Mouse (Mus musculus) monocyte, adult 2 months (primary cell): ENCODE measurements around the gene Mpdu1.

Experiments
- DNase-seq, 2 experiments: peaks; one replicate each; pipeline ENCODE4 v3.0.0; 2022; ENCODE audit warnings: low spot score in 2 of 2, low read depth in 1 of 2

Mpdu1 gene

DNA sequence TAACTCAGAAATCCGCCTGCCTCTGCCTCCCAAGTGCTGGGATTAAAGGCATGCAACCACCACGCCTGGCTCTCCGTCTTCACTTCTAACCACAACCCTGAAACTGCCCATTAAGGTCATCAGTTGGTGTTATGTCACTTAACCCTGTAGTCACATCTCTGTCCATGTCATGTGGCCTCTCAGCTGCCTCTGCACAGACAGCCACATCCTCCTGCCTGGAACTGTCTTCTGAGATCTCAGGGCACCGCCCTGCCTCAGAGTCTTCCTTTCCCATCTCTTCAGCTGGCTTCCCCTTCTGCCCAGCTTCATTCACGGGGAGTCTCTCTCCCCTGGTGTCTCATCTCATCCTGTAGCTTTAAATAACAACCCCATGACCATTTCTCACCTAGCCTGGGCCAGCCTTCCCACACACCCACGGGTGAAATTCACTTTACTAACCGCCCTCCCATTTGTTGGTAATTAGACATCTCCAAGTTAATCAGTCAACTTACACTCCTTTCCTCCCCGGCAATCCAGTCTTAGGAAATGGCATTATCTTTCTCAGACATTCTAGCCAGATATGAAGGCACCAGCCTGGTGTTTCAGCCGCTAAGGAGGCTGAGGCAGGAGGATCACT is 29.9 kb upstream of the Mpdu1 start:
- peak; percentile 65 to 71 for DNase-seq

DNA sequence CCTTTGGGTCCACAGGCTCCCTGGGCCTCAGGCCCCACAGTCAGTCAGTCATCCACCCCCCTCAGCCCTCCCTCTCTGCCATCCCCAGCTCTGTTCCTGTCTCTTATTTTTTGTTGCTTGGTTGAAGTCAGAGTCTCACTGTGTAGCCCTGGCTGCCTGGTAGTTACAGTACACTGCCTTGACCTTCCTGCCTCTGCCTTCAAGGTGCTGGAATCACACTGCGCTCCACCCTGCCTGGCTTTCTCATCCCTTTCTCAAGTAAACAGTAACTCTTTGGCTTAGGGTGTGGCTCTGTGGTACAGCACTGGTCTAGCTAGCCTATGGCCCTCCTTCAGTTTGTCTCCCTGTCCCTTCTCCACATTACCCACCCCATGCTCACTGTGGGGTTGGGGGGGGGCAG is 27.4 kb upstream of the Mpdu1 start:
- DNase-seq = no peak

DNA sequence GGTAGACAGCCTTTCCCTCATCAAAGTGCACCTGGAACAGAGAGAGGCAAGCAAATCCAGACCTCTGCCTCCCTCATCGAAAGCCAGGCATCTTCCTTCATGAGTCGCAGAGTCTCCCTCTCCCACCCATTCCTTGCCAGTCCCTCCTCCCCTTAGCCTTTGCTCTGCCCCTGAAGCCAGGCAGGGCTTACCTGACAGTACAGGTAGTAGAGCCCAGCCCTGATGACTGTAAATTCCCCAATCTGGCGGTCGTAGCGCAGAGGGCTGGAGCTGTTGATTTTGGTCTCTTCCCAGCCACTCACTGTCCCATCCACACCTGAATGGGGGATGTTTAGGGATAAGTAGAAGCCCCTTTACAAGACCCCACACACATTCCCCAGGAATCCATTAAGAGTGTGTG is 24.6 kb upstream of the Mpdu1 start:
- DNase-seq = no peak

DNA sequence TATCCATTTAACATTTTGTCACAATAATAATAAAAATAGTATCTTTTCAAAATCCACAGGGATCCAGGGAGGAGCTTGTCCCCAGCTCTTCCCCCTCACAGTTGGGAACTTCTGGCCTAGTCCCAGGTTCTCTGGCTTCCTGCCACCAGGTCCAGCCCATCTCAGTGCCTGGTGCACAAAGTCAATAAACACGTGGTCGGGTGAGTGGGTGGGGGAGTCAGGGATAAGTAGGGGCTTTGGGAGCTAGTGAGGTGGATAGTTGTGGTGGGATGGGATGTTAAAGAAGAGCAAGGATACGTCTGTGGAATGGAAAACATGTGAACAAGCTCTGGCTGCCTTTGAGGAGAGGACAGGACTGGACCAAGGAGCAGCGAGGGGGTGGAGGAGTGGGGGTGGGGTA is 23.9 kb upstream of the Mpdu1 start:
- DNase-seq = no peak

DNA sequence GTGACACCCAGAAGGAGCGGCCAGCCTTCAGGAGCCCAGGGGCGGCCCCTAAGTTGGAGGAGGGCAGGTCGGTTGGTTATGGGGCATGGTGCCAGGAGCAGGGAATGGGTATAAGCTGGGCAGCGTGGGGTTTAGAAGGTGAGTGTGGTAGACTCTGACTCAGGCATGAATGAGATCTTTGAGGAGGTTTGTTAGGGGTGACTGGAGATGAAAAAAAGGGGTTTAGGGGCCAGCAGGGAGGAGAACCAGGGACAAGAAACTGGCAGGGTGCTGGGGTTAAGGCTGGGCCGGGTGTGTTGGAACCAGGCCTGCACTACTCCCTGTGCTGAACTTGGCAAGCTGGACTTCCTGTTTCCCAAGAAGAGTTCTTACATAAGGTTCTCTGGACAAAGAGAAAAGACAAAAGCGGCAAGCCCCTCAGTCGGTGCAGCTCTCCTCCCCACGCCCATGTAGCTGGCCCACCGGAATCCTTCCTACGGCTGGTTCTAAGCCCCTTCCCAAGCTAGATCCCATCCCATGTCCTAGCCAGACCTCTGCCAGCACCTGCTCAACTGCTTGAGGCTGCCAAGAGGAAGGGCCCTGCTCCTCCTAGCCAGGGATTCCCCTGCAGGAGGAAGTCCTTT is 23.2 kb upstream of the Mpdu1 start, which contains the start of gene Tnfsf13:
TSS of gene Tnfsf13 (minus strand) at position 259 of the 623 bp plus-strand sequence.
- DNase-seq = peak in 1 of 2 experiments; percentile 55

DNA sequence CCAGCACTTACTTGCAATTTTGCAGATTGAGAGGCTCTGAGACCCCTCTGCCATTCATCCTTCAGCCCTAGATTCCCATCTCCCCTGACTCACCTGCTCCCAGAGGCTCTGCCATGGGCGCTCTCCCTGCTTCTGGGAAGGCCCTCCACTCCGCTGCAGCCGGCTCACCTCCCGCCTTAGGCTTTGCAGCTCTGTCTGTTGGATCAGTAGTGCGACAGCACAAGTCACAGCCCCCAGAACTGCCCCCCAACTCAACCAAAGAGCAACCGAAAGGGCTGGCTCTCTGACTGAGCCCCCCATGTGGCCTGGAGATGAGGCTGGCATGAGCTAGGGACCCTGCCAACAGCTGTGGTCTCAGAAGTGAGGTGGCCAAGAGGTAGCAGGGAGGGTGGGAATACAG is 22.5 kb upstream of the Mpdu1 start:
- no peak for DNase-seq

DNA sequence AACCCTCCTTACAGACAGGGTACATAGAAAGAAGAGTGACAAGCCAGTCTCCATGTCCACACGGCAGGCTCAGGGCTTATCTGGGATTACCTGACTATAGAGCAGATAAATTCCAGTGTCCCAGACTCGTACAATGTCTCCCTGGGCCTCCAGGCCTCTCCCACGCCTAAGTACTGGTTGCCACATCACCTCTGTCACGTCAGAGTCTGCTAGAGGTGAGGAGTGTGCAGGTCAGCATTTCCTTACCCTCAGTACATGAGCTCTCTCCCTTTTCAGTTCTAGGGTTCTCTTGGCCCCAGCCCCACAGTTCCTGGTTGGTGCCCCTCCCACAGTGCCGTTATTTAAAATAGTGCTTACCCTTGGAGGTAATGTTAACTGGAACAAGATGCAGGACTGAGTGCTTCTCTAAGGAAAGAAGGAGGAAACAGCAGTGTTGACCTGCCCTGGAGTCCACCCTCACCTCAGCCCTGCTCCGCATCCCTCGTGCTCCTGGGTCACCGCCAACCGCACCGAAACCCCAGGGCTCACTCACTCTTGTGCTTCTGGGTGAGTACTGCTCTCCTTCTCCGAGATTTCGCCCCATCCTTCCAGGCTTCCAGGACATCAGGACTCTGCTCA is 21.8 kb upstream of the Mpdu1 start:
- DNase-seq = no peak

DNA sequence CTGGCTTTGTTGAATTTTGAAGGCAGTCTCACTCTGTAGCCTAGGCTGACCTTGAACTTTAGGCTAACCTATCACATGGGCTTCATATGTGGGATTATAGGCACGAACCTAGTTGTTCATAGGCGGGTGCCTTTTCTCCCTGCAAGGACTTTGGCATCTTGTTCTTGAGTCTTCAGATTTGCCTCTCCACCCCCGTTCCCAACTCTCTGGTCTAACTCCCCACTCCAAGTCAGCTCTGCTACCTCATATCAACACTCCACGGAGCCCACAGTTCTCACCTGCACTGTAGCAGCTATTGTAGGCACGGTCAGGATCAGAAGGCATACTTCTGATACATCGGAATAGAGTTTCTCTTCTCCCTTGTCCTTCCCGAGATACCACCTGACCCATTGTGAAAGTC is 21.1 kb upstream of the Mpdu1 start:
- DNase-seq = no peak

DNA sequence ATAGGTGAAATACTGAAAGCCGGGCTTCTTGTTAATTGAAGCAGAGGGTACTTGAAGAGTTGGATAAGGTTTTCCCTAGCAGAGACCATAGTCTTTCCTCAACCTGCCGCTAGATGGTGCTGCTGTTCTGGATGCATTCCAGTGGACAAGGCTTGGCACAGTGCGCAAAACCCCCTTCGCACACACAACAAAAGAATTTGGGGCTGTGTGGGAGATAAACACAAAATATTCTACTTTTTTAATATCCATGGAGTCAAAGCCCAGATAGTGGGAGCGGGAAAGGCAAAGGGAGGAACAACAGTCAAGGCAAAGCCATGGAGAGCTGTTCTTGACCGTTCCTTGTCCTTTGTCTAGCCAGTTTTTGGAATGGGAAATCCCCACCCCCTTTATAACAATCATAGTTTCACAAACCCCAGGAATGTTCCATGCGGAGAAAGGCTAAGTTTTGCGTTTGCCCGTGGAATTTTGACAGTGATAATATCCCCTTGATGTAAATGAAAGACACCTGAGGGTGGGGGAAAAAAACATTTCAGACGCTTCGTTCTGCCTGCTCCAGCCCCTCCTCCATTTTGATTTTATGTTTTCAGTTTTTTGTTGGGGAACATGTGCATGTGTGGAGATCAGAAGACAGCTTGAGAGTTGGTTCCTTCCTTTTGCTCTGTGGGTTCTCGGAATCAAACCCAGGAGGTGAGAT is 20.5 kb upstream of the Mpdu1 start:
- peak; percentile 77 to 79 for DNase-seq

DNA sequence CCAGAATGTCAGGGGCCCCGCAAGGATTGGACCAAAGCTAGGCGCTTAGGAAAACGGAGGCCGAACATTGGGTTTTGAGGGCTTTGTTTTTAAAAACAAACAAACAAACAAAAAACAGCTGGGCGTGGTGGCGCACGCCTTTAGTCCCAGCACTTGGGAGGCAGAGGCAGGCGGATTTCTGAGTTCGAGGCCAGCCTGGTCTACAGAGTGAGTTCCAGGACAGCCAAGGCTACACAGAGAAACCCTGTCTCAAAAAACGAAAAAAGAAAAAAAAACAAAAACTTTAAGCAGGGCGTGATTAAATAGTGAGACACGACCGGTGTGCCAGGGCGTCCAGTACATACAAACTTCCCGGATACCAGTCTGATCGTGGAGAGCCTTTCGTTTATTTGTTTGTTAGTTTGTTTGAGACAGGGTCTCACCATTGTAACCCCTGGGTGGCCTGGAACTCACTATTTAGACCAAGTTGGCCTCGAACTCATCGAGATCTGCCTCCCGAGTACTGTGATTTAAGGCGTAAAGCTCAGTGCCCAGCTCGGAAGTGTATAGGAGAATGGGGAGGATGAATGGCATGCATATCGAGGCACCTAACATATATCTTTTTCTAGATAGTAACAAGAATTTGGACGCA is 19.9 kb upstream of the Mpdu1 start:
- no peak for DNase-seq

DNA sequence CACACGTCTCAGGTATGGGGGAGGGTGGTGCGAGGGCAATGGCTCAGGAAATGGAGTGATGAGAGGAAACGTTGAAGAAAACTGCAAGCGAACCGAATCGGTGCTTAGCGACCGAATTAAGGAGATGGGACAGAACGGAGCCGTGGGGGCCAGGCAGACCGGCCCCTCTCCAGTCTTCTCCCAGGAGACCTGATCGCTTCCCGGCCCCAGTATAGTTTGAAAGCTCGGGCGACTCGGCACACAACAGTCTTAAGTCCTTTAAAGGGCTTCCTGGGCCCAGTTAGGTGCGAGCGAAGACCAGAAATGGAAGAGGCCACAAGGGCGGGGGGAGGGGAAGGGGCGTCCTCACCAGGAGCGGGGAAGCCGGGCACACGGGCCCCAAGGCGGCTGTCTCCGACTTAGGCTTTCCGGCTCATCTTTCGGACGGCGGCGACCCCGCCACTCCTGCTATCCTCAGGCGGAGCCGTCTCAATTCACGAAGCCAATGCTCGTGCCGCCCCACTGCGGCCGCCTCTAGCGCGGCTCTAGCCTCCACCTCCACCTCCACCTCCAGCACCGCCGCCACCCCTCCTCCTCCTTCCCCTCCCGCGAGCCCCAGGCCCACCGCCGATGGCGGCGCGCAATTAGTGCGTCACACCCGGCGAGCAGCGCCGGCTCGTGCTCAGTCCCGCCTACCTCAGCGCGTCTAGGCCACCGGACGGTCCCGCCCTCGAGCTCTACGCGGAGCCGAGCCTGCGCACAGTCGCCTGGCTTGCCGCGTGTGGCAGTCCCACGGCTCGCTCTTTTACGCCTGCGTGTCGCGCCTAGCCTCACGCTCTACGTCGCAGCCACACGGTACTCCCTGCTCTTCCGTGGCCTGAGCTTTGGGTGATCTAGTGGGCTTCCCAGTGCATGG is 19.1 kb upstream of the Mpdu1 start, which contains the start of gene Senp3:
TSS of gene Senp3 (minus strand) at position 771 of the 895 bp plus-strand sequence.
- DNase-seq = peak; percentile 90 to 95

DNA sequence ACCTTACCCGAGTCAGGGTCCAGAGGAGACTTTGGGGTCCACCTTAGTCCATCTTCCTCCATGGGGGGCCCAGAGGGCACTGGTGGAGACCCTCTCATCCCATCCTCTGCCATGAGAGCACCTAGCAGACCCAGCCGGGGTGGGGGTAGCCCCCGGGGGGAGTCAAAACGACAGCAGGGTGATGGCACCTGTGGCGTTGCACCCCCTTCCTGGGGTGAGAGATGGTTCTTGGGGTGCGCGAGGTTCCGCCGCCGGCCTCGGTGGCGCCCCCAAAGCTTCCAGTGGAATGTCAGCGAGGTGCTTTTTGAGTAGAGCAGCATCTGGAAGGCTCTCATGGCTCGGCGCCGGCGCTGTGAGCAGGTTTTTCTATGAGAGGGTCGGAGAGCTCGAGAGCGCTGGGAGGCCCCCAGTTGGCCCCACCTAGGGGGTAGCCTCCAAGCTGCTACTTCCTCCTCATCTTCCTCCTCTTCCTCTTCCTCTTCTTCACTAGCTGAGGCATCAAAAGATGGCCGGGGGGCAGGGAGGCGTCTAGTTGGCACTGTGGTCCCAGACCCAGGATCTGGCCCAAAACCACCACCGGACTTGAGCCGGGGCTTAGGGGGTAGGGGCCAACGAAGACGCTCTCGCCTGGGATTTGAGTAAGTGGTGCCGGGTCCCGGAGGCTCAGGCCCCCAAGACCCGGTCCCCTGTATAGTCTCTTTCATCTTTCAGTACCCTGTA is 17.9 kb upstream of the Mpdu1 start:
- no peak for DNase-seq

DNA sequence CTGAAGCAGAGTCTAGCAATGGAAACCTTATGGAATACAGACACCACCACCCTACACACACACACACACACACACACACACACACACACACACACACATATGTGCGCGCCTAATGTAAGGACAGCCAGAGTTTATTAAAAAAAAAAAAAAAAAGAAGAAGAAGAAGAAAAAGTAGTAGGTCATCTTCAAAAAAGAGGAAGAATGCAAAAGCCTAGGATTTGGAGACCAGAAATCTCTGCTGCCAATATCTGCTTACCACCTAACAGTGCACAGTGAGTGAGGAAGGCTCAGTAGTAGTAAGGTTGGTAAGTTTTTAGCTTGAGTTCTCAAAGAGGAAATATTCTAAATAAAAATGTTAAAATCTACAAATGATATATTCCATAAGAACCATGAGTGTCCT is 16.7 kb upstream of the Mpdu1 start:
- no peak for DNase-seq

DNA sequence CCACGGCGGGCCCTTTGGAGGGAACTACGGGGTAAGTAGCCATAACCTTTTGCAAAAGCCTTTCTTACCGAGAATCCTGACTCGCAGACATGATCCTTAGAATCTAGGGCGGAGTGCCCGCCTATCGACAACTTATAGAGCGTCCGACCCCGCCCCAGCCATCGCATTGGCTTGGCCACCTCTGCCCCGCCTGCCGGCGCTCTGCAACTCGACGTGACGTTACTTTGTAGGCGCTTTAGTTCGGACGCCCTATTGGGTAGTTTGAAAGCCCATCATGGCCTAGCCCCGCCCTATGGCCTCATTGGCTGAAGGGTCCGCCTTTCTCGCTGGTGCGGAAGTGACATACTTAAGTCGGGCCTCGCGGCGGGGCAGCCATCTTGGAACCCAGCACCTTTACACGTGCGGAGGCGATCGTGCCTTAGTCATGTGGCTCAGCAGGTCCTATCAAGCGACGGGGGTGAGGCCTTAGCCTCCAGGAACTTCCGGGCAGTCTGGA is 9.8 kb upstream of the Mpdu1 start, which contains the start of gene Eif4a1:
TSS of gene Eif4a1 (minus strand) at position 213 of the 496 bp plus-strand sequence.
- peak; percentile 99 to 100 for DNase-seq

DNA sequence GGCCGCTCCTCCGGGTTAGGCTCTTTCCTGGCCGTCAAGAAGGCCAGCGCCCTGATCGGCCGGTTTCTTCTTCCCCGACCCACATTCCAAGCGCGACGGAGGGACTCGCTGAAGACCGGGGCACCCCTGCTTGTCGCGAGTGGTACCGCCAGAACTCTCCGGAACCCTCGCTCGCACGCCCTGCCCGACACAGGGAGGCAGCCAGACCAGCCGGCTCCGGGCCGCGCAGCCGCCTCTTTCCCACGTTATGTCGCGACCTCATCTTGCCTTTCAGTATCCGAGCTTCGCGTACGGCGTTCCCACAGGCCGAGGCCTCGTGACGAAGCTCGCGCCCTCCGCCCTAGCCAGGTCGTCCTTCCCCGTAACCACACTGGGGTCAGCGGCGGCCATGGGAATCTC is 9.3 kb upstream of the Mpdu1 start:
- DNase-seq = no peak

DNA sequence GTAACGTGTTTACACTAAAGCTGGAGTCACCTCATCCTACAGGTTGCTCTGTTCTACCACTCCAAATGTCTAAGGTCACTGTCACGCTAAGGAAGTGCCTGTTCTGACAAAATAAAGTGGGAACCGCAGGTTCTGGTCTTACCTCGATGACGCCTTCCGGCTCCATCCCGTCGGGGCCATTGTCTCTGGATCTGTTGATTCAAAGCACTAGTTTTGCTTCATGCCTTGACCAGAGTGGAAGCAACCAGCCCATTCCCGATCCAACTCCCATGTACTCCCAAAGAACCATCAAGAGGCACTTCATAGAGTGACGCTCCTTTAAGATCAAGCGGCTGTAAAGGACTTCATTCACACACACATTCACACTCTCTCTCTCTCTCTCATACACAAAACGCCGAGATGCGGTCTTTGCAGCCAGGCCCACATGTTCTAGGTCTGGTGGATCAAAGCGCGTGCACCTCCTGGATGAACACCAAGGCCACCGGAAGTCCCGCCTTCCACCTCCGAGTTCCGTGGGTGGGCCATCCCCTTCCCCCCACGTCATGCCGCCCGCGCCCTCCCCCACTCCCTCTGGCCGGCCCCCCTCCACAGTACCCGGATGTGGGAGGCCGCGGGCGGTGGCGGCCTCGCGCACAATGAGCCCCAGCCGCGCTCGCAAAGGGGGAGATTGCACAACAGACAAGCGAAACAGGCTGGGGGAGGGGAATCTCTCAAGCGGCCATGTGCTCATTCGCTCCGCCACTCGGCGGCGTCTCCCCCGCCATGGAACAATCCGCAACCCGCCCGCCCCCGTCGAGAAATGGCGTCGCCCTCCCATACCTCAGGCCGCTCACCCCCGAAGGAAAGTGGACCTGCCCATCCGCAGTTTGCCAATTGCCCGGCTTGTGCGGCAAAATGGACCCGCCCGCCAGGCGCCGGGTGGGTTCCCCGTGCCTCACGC is 8.6 kb upstream of the Mpdu1 start:
- DNase-seq = peak; percentile 89 to 94

DNA sequence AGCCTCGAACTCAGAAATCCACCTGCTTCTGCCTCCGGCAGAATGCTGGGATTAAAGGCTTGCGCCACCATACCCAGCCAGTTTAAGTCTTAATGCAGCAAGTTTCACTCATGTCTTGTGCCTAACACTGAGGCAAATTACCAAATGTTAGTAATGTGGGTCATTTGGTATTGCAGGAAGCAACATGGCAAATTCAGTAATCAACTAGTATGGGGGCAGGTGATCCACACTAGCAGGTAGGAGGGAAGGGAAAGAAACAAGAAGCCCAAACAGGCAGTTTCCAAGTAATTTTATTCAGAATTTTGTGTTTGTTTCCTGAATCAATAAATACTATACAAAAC is 4.2 kb upstream of the Mpdu1 start:
- no peak for DNase-seq

DNA sequence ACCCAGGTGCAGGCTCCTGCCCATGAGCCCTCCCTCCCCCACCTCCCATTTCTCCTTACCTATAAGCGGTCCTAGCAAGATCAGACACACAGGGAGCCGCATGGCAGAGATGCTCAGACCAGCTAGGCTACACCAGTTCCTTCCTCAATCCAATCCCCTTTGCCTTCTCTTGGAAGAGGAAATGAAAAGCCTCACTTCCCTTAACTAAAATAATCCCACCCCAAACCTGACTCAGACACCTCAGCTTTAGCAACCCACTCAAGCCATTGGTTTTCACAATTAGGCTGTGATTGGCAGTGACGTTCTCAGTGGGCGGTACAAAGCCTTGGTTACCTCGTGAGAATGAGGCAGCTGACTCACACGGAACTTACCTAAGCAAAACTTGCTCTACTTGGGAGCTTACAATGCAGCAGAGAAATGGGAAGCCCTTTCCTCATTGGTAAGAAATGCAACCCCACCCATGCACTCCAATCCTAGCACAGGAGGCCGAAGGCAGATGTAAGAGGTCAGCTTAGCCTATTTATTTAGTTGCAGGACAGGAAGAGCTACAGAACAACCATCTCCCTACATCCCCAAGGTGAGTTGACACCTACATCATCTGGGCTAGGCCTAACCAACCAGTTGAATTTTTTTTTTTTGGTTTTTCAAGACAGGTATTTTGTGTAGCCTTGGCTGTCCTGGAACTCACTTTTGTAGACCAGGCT is 3.7 kb upstream of the Mpdu1 start, which contains the start of gene Cd68:
TSS of gene Cd68 (minus strand) at position 193 of the 704 bp plus-strand sequence.
- peak; percentile 91 to 95 for DNase-seq
